Mouse (Mus musculus): ENCODE measurements at regions not wholly inside any gene's neighbourhood (a gene's known extent, or its start where the extent isn't known, plus 50 kb on each side); places are given as distances from the start of the nearest gene placed in this dataset.

DNA sequence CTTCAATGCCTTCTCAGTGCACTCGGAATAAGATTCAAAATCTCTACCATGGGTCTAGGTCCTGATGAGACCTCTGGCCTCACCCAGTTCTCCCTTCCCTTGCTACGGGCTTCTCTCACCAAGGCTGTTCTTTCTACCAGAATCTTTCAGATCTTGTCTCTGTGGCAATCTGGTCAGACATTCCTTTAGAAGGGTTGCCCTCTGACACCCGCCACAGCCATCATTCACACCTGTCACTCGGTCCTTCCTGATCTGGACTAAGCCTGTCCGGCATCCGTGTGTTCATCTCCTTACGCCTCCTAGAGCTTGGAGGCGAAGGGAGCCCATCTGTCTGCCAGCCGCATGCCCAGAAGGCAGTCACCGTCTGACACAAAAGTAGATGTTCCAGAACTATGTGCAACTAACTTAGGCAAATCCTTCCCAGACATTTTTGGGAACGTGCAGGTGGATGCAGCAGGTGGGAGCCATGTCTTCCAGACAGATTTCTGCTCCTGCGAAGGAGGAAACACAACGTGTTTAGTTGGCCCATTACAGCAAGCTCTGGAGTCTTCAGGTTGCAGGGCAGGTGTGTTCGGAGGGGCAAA, 77.7 kb downstream of the Fam76b start:
- peak; percentile 30 for DNase-seq

- no peak for DNase-seq
Observed at GRCm38 (mm10) chr9:13906736-13907135, 79.2 kb downstream of the Fam76b start.

GRCm38 (mm10) chr9:13909604-13910003, 82.1 kb downstream of the Fam76b start:
- no peak for DNase-seq

- no peak for DNase-seq
Observed at GRCm38 (mm10) chr9:13910091-13910490, 82.6 kb downstream of the Fam76b start.

DNA sequence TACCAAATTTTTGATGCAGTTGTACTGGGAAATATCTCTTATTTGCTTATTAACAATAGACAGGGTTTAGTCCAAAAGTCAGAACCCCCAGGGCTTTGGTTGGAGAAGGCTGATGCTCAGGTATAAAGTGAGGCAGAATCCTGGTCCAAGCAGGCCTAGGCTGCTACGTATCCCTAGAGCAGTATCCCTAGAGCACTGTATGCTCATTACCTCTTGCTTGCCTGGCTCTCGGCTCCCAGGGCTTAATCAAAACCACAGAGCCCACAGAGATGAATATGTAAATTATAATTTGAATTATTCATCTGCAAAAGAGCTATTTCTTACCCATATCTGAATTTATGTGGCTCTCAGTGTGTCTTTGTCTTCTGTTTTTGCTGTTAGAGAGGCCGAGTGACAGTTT, 85.9 kb downstream of the Fam76b start:
- DNase-seq, result no peak

GRCm38 (mm10) chr9:13914131-13914530, 86.6 kb downstream of the Fam76b start:
- no peak for DNase-seq

GRCm38 (mm10) chr9:13914847-13915246, 87.3 kb downstream of the Fam76b start:
- no peak for DNase-seq

DNA sequence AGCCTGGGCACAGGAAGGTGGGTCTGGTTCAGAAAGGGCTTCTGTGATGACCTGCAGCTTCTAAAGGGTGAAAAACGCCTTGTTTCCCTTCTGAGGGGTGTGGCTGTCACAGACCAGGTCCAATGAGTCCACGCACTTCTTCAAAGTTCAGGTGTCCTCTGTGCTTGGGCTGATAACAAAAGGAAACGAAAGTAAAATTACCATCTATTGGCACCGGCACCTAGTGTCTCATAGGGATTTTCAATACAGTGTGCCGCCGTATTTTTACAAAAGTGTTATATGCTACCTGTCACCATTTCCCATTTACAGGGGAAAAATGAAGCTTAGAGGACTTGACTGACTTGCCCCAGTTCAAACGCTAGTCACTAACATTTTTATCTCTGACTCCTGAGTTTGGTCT, 89.3 kb downstream of the Fam76b start:
- DNase-seq, result no peak

DNA sequence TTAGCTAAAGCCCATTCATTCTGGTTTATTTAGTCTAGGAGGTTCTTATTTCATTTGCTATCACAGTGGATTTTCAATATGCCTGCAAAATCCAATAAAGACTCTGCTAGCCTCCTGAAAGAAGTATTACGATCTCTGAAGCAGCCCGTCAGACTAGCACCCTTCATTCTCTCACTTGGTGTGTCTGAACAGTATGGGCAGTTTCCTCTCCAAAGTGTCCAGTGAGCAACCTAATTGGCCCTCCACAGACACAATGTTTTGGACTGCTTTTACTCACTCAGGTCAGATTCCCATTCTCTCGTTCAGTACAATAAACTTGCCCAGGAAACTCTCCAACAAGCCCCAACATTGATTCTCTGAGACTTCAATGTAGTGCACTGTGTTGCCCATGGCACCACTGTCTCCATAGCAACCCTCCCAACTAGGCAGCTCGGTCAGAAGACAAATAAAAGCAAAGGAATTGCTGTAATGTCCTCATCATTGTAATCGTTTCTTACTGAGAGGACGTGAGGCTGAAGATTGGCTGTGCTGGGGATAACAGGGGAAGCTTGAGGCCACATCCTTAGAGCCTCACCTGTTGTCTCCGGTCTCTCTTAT, 91.2 kb downstream of the Fam76b start:
- peak; percentile 59 for DNase-seq

- DNase-seq, result no peak
Observed at GRCm38 (mm10) chr9:13919739-13920410, 92.4 kb downstream of the Fam76b start.

DNA sequence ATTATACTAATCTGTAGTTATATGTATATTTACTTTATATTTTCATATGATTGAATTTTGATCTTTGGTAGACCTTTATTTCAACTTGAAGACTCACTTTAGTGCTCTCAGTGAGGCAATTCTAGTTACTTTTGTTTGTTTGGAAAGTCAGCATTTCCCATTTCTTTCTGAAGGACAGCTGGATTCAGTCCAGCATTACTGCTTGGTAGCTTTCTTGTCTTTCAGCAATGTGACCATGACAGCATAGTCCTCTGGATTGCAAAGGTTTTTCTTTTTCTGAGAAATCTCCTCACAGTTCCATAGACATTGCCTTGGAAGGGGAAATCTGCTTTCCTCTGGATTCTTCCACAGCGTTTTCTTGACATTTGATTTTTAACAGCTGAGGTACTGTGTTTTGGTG, 93.1 kb downstream of the Fam76b start:
- no peak for DNase-seq

DNA sequence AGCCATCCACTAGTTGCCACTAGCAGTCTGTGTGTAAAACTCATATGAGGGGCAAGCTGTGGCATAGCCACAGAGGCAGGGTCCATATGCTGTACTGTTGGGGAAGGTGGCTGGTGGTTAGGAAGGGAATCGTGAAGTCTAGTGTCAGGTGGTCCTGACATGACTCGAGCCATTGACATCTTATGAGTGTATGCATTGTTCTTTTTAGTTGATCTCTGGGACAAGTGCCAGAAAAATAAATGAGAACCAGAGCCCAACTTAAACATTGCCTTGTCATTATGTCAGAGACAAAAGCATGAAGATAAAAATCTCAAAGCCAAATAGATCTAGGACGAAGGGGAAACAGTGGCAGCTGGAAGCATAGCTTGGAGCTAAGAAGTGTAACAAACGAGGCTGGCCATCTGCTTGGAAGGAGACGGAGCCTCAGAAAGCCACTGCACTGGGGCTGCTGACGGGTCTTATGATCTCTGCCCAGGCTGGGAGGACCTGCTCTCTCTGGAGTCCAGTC, 104.5 kb downstream of the Fam76b start:
- no peak for DNase-seq

DNA sequence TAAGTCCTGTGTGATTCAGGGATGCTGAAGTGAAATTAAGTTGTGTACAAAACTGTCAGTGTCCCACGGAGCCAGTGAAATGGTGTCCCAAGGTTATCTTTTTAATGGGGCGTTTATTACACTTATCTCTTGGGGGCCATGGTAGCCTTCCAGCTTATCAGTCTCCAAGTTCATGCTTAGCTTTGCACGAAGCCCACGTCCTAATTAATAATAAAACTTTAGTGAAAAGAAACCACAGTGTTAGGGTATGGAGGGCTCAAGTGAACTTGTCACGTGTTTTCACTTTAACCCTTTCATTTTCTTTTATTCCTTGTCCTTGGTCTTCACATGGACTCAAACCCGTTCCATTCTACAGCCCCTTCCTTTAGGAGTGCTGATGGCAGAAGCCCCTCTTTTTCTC, 105.9 kb downstream of the Fam76b start:
- DNase-seq, result no peak

GRCm38 (mm10) chr9:13937301-13937700, 109.8 kb downstream of the Fam76b start:
- DNase-seq, result no peak

- DNase-seq, result no peak
Observed at GRCm38 (mm10) chr9:13946519-13946918, 119.0 kb downstream of the Fam76b start.

GRCm38 (mm10) chr9:13952157-13952556, 124.6 kb downstream of the Fam76b start:
- DNase-seq, result no peak

GRCm38 (mm10) chr9:13963140-13963763, 135.7 kb downstream of the Fam76b start:
- DNase-seq, result no peak

DNA sequence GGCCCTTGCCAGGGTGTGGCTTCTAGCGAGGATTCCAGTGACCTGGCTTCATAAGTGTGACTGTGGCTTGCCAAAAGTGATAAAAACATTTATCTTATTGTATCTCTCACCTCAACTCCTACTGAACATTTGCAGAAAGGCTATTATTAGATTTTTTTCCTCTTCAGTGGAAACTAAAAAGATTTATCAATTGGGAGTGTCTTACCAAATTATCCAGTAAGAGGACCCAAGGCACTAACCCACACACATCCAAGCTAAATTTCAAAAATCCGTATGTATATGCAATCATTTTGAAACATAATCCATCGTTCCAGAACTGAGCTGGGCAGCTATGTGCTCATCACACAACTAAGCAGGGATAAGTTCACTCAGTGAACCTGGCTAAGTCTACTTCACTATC, 136.3 kb downstream of the Fam76b start:
- no peak for DNase-seq

DNA sequence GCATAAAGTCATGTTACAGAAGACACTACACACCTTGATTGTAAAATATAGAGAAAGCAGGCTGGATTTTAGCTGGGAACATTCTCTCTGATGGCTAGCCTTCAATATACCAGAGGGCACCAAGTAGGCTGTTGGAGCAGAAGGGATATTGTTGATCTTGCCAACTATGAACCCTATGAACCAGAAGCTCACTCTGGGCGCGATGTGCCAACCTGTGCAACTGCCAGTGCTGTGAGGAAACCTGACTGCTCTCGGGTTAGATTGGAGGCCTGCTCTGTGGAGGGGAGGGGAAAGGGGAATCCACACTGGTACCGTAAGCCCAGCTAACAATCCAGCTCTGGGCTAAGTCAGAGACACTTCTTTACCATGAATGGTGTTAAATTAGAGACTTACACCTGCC, 136.7 kb downstream of the Fam76b start:
- no peak for DNase-seq

- no peak for DNase-seq
Observed at GRCm38 (mm10) chr9:13966212-13966611, 138.7 kb downstream of the Fam76b start.

GRCm38 (mm10) chr9:13969262-13969661, 141.7 kb downstream of the Fam76b start:
- DNase-seq, result peak; percentile 20

- no peak for DNase-seq
Observed at GRCm38 (mm10) chr9:13973600-13973999, 146.1 kb downstream of the Fam76b start.

DNA sequence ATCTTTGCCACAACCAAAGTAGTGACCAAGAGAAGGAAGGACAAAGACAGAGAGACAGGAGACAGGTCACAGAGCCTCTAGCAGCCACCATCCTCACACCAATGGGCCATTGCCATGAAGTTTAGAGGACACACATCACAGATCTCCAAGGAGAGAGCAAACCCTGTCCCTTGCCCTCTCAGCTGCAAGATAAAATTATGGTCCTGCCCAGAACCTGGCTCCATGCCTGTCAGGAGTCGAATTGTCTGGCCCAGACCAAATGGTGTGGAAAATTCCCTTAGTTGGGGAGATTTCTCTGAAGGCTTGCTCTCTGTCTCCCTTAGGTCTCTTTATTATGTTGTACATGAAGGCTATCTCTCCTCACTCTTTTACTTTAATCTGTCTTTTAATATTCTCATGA, 147.4 kb downstream of the Fam76b start:
- no peak for DNase-seq

GRCm38 (mm10) chr9:13978842-13979241, 151.3 kb downstream of the Fam76b start:
- DNase-seq, result no peak

All from layer of hippocampus, adult 9-11 months (tissue).